8 mouse cellular contexts compared by ENCODE assay signal in genomic region chr13:44733373-44734111, GRCm38 (mm10). TPM values are rescaled to one million over a fixed set of nuclear protein-coding genes. Genes with fewer than 3 reads are reported as not detected.
A peak's percentile ranks its signal among the peaks of the same experiment; 100 is the strongest.
DNase-seq lines count a peak whose midpoint lies in the region; ATAC-seq and TF ChIP-seq lines count a peak whose summit lies in the region.

No protein-coding gene starts in this region.

- no peaks in the 10 kb centered on the region for H3K27me3 ChIP-seq in G1E (ENCODE audit: insufficient read depth, low read length)
- H3K27me3 ChIP-seq in forebrain, embryonic 16.5 days (replicated peaks; ENCODE audit: control insufficient read depth, insufficient read depth, low read length), result no peaks in the 10 kb centered on the region
- no peaks in the 10 kb centered on the region for H3K27me3 ChIP-seq in lung, postnatal 0 days (replicated peaks; ENCODE audit: insufficient read depth, low read length)

- intact Hi-C loops in heart, postnatal 36 days (cut with DNase I), result loop anchor here (2.0 to 5.0 kb wide), 7 partner anchors 53 to 936 kb away; no protein-coding TSS in a partner anchor

- peaks cover 19% of the 10 kb centered on the region for H3K36me3 ChIP-seq in G1E (replicated peaks)
- H3K36me3 ChIP-seq in forebrain, embryonic 16.5 days (ENCODE audit: control insufficient read depth, insufficient read depth), result no peaks in the 10 kb centered on the region
- no peaks in the 10 kb centered on the region for H3K36me3 ChIP-seq in lung, postnatal 0 days (ENCODE audit: insufficient read depth, low read length)

- H3K27ac ChIP-seq in forebrain, embryonic 16.5 days (ENCODE audit: low read length), result peak overlapping the region; percentile 43
- peak overlapping the region; percentile 92 for H3K27ac ChIP-seq in lung, postnatal 0 days (ENCODE audit: low read length)

- H3K9me3 ChIP-seq in G1E (replicated peaks), result no peaks in the 10 kb centered on the region
- no peaks in the 10 kb centered on the region for H3K9me3 ChIP-seq in forebrain, embryonic 16.5 days (ENCODE audit: control insufficient read depth, low read length)
- no peaks in the 10 kb centered on the region for H3K9me3 ChIP-seq in lung, postnatal 0 days (ENCODE audit: low read length)

- under 1% methylated on average over 60 of the region's 71 CpGs for WGBS in forebrain, embryonic 16.5 days
- WGBS in lung, postnatal 0 days, result under 1% methylated on average over 49 of the region's 71 CpGs

- ATAC-seq in G1E (ENCODE audit: extremely low read depth, insufficient number of reproducible peaks, low FRiP score, poor library complexity, severe bottlenecking), result peak; percentile 16; the same call in 1 of the 2 replicates
- no peak for ATAC-seq in forebrain, embryonic 16.5 days
- peak; percentile 56 for ATAC-seq in lung, postnatal 0 days

- peak overlapping the region; percentile 86 for H3K4me3 ChIP-seq in G1E (ENCODE audit: low read depth, low read length)
- peak overlapping the region; percentile 89 for H3K4me3 ChIP-seq in forebrain, embryonic 16.5 days (replicated peaks; ENCODE audit: low read length)
- peak overlapping the region; percentile 78 for H3K4me3 ChIP-seq in lung, postnatal 0 days (ENCODE audit: low read depth, low read length)

- no peak for TF ChIP-seq EP300 in lung, postnatal 0 days (IDR thresholded peaks at IDR 0.05)

- peak overlapping the region; percentile 67 for H3K4me2 ChIP-seq in forebrain, embryonic 16.5 days (ENCODE audit: low read length)
- peak overlapping the region; percentile 96 for H3K4me2 ChIP-seq in lung, postnatal 0 days (replicated peaks; ENCODE audit: low read depth, low read length)

- peaks cover 37% of the 10 kb centered on the region for H3K4me1 ChIP-seq in G1E (ENCODE audit: insufficient read depth, low read depth, low read length)
- H3K4me1 ChIP-seq in forebrain, embryonic 16.5 days (replicated peaks; ENCODE audit: control insufficient read depth, insufficient read depth, low read length), result peaks cover 20% of the 10 kb centered on the region
- peaks cover 11% of the 10 kb centered on the region; the same call in 1 of the 2 replicates for H3K4me1 ChIP-seq in lung, postnatal 0 days (ENCODE audit: insufficient read depth, low read depth, low read length)

- H3K9ac ChIP-seq in forebrain, embryonic 16.5 days (replicated peaks; ENCODE audit: low read depth, low read length), result peak overlapping the region; percentile 75
- H3K9ac ChIP-seq in lung, postnatal 0 days (replicated peaks; ENCODE audit: low read depth), result peak overlapping the region; percentile 67

- peak; percentile 82 for DNase-seq in G1E (ENCODE audit: low spot score)
- peak; percentile 84 to 92 for DNase-seq in cerebellum, adult 18-20 months
- DNase-seq in heart, postnatal 36 days, result peak; percentile 92
- DNase-seq in layer of hippocampus, adult 9-11 months, result peak; percentile 80
- peak; percentile 95 for DNase-seq in lung, postnatal 0 days (ENCODE audit: low spot score)
- peak; percentile 64 for DNase-seq in ovary, postnatal 10 days (ENCODE audit: low spot score)
- DNase-seq in thymus, postnatal 10 days (ENCODE audit: low spot score in 2 of 2), result peak; percentile 93

- TF ChIP-seq CTCF in G1E (IDR thresholded peaks at IDR 0.05; ENCODE audit: low read depth, low read length), result 0 out of 2 replicates have a peak, but pooled peaks have one; percentile 3
- TF ChIP-seq CTCF in lung, postnatal 0 days (IDR thresholded peaks at IDR 0.05), result peak; percentile 55

RNA-seq across cellular contexts. Expression of gene Jarid2, which starts 4.3 kb away (rescaled TPM):
- 93.6 and 104 TPM in 2 replicates for total RNA-seq in G1E (2014; fragmentation: Nextera tagmentation)
- total RNA-seq in G1E (2017), result 23.4 and 29.9 TPM in 2 replicates
- 39.5 and 42.3 TPM in 2 replicates for polyA plus RNA-seq in G1E (2012)
- polyA plus RNA-seq in forebrain, embryonic 16.5 days (2015; fragmentation: Nextera tagmentation; extraction: Ambion mirVana), result 36.6 and 37.5 TPM in 2 replicates
- total RNA-seq in heart, postnatal 36 days (2021), result 10 to 100 TPM; 24.5 to 32.7 TPM
- polyA plus RNA-seq in lung, postnatal 0 days (2015; fragmentation: Nextera tagmentation; extraction: Ambion mirVana), result 10.0 and 12.3 TPM in 2 replicates
